Mouse (Mus musculus) hindbrain, embryonic 11.5 days (tissue): ENCODE results near the gene Ptprn. TPM values are rescaled to one million over a fixed set of nuclear protein-coding genes. Genes with fewer than 3 reads are reported as not detected.
"Not testable (repeated sequence)": the region's sequence is repeated elsewhere in the genome, so short reads cannot be mapped to it uniquely, and the experiment has no call there.

Experiments
- ATAC-seq: fragments of 200-750 bp; cut with Nextera tagmentation; 2 replicates; pipeline ENCODE4 v1.8.0; 2017; ENCODE audit warnings: mild to moderate bottlenecking, moderate TSS enrichment, moderate library complexity; ENCODE audit not compliant: low FRiP score
- DNase-seq: peaks from one replicate; pipeline ENCODE4 v3.0.0-alpha.2; 2015; ENCODE audit warnings: low spot score
- H3K27ac ChIP-seq: fragments of 300-500 bp; sonication (generic); 2 replicates; pipeline ENCODE4 v1.5.1; 2014; ENCODE audit warnings: mild to moderate bottlenecking, low read depth, low read length
- H3K27me3 ChIP-seq: fragments of 300-500 bp; sonication (generic); 2 replicates; pipeline ENCODE4 v1.6.1; 2014; ENCODE audit warnings: mild to moderate bottlenecking, low read length, moderate library complexity, mixed read lengths; ENCODE audit not compliant: control insufficient read depth, insufficient read depth
- H3K36me3 ChIP-seq: fragments of 300-500 bp; sonication (generic); 2 replicates; pipeline ENCODE4 v1.6.1; 2014; ENCODE audit warnings: mild to moderate bottlenecking, low read length, moderate library complexity, mixed read lengths; ENCODE audit not compliant: control insufficient read depth, insufficient read depth
- H3K4me1 ChIP-seq: fragments of 300-500 bp; sonication (generic); replicated peaks from 2 replicates; pipeline ENCODE4 v1.6.1; 2014; ENCODE audit warnings: low read length, mixed read lengths; ENCODE audit not compliant: control insufficient read depth, insufficient read depth
- H3K4me2 ChIP-seq: fragments of 300-500 bp; sonication (generic); replicated peaks from 2 replicates; pipeline ENCODE4 v1.6.1; 2014; ENCODE audit warnings: mild to moderate bottlenecking, low read depth, low read length
- H3K4me3 ChIP-seq: fragments of 300-500 bp; sonication (generic); 2 replicates; pipeline ENCODE4 v1.5.1; 2014; ENCODE audit warnings: low read depth, low read length
- H3K9ac ChIP-seq: fragments of 300-500 bp; sonication (generic); 2 replicates; pipeline ENCODE4 v1.6.1; 2014; ENCODE audit warnings: low read depth, low read length
- H3K9me3 ChIP-seq: fragments of 300-500 bp; sonication (generic); 2 replicates; pipeline ENCODE4 v1.6.1; 2016; ENCODE audit warnings: low read length; ENCODE audit not compliant: control insufficient read depth
- WGBS: fragments of 180-500 bp; shearing (Covaris S2); extraction: QIAGEN DNeasy Blood & Tissue Kit; methylation state at CpG from one replicate; pipeline ENCODE4 v1.1.7; 2014; 5-methylcytosine and 5-hydroxymethylcytosine counted together
- polyA plus RNA-seq: library from polyadenylated mRNA; unstranded; fragments of >200 nt; fragmentation: Nextera tagmentation; extraction: Ambion mirVana; gene quantifications from 2 replicates; pipeline ENCODE4 v1.2.1, GENCODE M21; 2014

The Ptprn gene
- polyA plus RNA-seq, 1 experiment from 2014 or later = 6.0 TPM

DNA sequence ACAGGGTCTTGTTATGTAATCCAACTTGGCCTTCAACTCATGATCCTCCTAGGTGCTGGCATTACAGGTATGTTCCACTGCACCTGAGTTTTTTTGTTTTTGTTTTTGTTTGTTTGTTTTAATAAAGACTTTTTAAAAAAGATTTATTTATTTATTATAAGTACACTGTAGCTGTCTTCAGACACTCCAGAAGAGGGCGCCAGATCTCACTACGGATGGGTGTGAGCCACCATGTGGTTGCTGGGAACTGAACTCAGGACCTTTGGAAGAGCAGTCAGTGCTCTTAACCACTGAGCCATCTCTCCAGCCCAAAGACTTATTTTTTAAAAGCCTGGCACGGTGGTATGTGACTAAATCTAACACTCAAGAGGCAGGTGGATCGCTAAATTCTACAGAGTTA is 31.8 kb downstream of the Ptprn start:
- H3K9ac ChIP-seq, DNase-seq, H3K36me3 ChIP-seq, H3K4me3 ChIP-seq, H3K9me3 ChIP-seq, H3K4me2 ChIP-seq, H3K4me1 ChIP-seq, H3K27ac ChIP-seq, ATAC-seq, H3K27me3 ChIP-seq: not testable (repeated sequence)
- WGBS = 65% methylated on average over 4 of the region's 4 CpGs

DNA sequence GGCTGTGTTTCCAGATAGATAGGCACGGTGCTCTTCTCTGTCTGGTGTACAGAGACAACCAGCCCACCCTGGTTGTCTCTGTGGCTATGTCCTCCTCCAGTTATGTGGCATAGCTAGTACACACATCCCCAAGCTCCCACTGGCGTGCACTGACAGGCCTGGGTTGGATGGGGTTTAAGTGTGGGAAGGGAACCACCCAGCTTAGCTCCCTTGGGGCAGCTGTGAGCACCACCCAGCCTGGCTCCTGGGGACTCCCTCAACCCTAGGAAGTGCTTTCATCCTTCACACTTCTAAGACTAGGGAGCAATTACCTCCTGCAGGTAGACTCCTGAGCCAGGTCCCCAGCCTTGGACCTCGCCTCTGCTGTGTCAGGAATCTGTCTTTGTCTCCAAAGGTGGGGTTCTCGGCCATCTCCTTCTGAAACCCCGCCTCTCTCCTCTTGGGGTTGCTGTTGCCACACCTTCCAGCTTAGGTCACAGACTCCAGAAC is 32.6 kb downstream of the Ptprn start, which contains the start of gene A630095N17Rik:
A630095N17Rik (minus strand) TSS at position 439 of the 489 bp plus-strand sequence.
- Histone ChIP-seq H3K36me3 (no peaks in the 10 kb centered on the region), H3K4me2 (no peak within 1 kb of the TSS), H3K9me3 (no peaks in the 10 kb centered on the region), H3K9ac (no peak within 1 kb of the TSS), H3K27ac (no peak within 1 kb of the TSS), H3K4me3 (no peak within 1 kb of the TSS), H3K4me1 (no peaks in the 10 kb centered on the region), H3K27me3 (no peaks in the 10 kb centered on the region)
- DNase-seq (no peak), ATAC-seq (no peak)
- 77% methylated on average over 5 of the region's 5 CpGs for WGBS

DNA sequence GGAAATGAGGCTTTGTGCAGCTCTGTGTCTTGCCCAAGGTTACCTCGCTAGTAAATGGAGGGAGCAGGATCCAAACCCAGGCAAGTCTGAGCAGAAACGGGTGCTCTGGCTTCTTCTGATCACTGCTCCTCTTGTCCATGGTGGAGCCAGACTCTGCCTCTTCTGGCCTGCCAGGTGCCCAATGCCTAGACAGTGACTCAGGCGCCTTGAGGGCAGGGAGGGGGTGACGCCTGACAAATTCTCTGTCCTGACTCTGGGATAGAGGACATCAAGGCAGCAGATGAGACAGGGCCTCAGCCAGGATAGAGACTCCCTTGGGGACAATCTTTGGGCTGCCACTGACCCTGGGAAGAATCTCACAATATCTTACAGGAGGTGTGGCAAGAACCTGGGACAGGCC is 33.1 kb downstream of the Ptprn start:
- no peak overlapping the region for H3K4me3 ChIP-seq
- 83% methylated on average over 4 of the region's 4 CpGs for WGBS
- ATAC-seq (no peak), DNase-seq (no peak)
- H3K27me3 ChIP-seq = no peaks in the 10 kb centered on the region
- H3K27ac ChIP-seq = no peak overlapping the region
- no peak overlapping the region for H3K4me2 ChIP-seq
- H3K9ac ChIP-seq = no peak overlapping the region
- H3K4me1 ChIP-seq = no peaks in the 10 kb centered on the region
- H3K36me3 ChIP-seq = no peaks in the 10 kb centered on the region
- no peaks in the 10 kb centered on the region for H3K9me3 ChIP-seq

DNA sequence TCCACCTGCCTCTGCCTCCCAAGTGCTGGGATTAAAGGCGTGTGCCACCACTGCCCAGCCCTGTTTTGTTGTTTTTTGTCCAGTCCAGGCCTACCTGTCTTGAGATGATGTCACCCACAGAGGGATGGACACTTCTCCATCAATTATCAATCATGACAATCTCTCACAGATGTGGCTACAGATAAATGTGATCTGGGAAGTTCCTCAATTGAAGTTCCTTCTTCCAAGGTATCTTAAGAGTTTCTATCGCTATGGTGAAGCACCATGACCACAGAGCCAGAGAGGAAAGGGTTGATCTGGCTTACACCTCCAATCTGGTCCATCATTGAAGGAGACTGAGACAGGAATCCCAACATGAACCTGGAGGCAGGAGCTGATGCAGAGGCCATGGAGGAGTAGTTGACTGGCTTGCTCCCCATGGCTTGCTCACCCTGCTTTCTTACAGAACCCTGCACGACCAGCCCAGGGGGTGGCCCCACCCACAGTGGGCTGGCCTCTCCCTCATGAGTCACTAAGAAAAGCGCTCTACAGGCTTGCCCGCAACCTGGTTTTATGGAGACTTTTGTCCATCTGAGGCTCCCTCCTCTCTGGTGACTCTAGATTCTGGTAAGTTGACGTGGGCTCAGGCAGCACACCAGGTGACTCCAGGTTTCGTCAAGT is 33.8 kb downstream of the Ptprn start:
- no peak overlapping the region for H3K9ac ChIP-seq
- H3K27me3 ChIP-seq = no peaks in the 10 kb centered on the region
- H3K4me2 ChIP-seq = no peak overlapping the region
- WGBS = 81% methylated on average over 7 of the region's 7 CpGs
- no peaks in the 10 kb centered on the region for H3K4me1 ChIP-seq
- H3K27ac ChIP-seq = no peak overlapping the region
- no peak for DNase-seq
- no peaks in the 10 kb centered on the region for H3K9me3 ChIP-seq
- no peak for ATAC-seq
- H3K4me3 ChIP-seq = no peak overlapping the region
- H3K36me3 ChIP-seq = no peaks in the 10 kb centered on the region

DNA sequence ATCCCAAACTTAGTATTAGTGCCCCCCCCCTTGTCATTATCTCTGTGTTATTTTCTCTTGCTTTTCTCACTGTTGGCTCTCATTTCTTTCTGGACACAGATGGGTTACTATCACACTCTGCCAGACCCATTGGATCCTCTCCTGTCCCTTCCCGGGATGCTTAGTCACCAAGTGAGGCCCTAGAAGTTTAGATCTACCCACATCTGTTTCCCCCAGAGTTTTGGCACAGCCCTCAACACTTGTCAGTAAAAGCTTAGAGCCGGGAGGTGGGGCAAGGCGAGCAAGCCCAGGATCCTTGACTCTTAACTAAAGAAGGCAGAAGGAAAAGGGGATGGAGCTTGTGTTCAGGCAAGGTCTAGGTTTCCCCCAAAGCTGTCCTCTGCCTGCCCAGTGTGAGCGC is 35.1 kb downstream of the Ptprn start:
- ATAC-seq (no peak), DNase-seq (no peak)
- no peak overlapping the region for H3K9ac ChIP-seq
- H3K27ac ChIP-seq = no peak overlapping the region
- H3K4me3 ChIP-seq = no peak overlapping the region
- no peaks in the 10 kb centered on the region for H3K27me3 ChIP-seq
- no peaks in the 10 kb centered on the region for H3K9me3 ChIP-seq
- no peak overlapping the region for H3K4me2 ChIP-seq
- H3K36me3 ChIP-seq = no peaks in the 10 kb centered on the region
- 72% methylated on average over 4 of the region's 4 CpGs for WGBS
- no peaks in the 10 kb centered on the region for H3K4me1 ChIP-seq

DNA sequence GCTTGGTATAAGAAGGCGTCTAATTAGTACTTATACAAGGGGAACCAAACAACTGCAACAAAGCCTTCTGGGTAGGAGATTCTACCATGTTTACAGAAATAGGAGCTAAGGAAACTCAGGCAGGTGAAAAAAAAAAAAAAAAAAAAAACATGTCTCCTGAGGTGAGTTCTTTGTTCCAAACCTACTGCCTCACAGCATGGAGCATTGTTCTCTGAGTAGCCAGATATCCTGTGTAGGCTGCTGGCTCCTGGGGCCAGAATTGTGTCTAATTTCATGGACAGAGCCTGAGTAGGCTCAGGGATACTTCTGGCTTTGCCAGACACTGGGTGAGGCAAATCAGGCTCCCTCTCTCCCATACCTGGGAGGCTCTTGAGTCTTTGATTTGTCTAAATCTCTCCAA is 36.6 kb downstream of the Ptprn start:
- WGBS = 64% methylated on average over 1 of the region's 1 CpGs
- no peak overlapping the region for H3K4me2 ChIP-seq

DNA sequence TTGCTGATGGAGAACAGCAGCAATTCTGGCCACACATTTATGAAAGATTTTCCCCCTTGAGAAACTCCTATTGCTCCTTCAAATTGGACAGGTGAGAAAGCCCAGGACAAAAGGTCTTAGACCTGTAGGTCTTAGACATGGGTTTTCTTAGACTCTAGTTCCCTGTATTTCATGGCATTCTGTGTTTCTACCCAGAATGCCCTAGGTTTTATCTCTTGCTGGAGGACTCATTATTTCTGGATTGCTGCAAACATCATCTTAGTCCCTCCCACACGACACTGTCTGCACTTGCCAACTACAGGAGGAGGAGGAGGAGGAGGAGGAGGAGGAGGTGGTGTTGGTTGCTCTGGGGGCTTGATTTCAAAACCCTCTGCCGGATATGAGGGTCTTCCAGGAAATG is 38.2 kb downstream of the Ptprn start:
- Histone ChIP-seq H3K9me3 (no peaks in the 10 kb centered on the region), H3K27me3 (no peaks in the 10 kb centered on the region; the same call in 1 of the 2 replicates), H3K9ac (no peak overlapping the region), H3K36me3 (no peaks in the 10 kb centered on the region), H3K27ac (no peak overlapping the region), H3K4me2 (no peak overlapping the region), H3K4me3 (no peak overlapping the region), H3K4me1 (no peaks in the 10 kb centered on the region)
- DNase-seq (no peak), ATAC-seq (no peak)
- 66% methylated on average over 2 of the region's 2 CpGs for WGBS

More for the DNA sequence above, 36.6 kb downstream of the Ptprn start:
- no peak for ATAC-seq
- no peak for DNase-seq
- H3K4me1 ChIP-seq = no peaks in the 10 kb centered on the region
- no peaks in the 10 kb centered on the region for H3K9me3 ChIP-seq
- no peak overlapping the region for H3K4me3 ChIP-seq
- no peak overlapping the region for H3K9ac ChIP-seq
- no peaks in the 10 kb centered on the region for H3K27me3 ChIP-seq
- H3K36me3 ChIP-seq = no peaks in the 10 kb centered on the region
- no peak overlapping the region for H3K27ac ChIP-seq

DNA sequence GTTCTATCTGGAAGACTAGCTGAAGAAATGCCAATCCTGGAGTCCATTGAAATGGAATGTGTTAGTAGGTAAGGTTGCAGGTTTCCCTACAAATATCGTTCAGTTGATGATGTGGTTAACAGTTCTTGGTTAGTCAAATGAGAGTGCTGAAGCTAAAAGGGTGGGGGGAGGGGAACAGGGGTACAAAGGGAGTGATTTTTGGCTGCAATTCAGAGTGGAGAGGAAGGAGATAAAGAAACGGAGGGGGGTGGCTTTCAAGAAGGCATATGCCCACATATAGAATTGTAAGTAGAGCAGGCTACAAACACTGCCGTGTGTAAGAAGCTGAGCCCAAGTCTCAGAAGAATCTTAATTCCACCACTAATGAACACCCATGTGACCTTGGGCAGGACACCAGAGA is 38.8 kb downstream of the Ptprn start:
- Histone ChIP-seq H3K9me3 (no peaks in the 10 kb centered on the region), H3K4me1 (no peaks in the 10 kb centered on the region), H3K9ac (no peak overlapping the region), H3K4me3 (no peak overlapping the region), H3K27ac (no peak overlapping the region), H3K4me2 (no peak overlapping the region), H3K27me3 (peaks cover 6% of the 10 kb centered on the region), H3K36me3 (no peaks in the 10 kb centered on the region)
- WGBS = 76% methylated on average over 3 of the region's 3 CpGs
- ATAC-seq = no peak
- DNase-seq = no peak

DNA sequence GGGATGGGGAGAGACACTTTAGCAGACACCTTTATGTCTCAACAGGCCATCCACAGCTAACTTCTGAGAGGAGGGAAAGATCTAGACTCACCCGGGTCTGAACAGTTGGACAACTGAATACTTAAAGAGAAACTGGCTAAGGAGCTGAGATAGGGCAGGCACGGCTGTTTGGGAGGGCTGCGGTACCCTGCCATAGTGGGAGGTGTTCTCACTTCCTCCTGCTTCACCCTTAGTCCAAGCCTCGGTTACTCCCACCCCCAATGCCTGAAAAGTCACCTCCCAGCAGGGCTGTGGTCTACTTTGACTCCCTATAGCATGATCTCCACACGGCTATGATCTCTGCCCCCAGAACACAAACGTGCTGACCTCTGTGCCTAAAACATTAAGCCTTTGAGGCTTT is 40.8 kb downstream of the Ptprn start:
- Histone ChIP-seq H3K9me3 (no peaks in the 10 kb centered on the region), H3K4me3 (no peak overlapping the region), H3K36me3 (no peaks in the 10 kb centered on the region), H3K27ac (no peak overlapping the region), H3K4me1 (peaks cover 3% of the 10 kb centered on the region), H3K4me2 (no peak overlapping the region), H3K27me3 (peaks cover 24% of the 10 kb centered on the region), H3K9ac (no peak overlapping the region)
- DNase-seq (no peak), ATAC-seq (no peak)
- 76% methylated on average over 6 of the region's 6 CpGs for WGBS
